Mouse (Mus musculus): ENCODE results near the gene Slc38a4. TPM values are rescaled to one million over a fixed set of nuclear protein-coding genes. Genes with fewer than 3 reads are reported as not detected.

Slc38a4 gene
- total and polyA plus RNA-seq, 3 experiments = 0.13 to 0.51 (median 0.17) TPM

DNA sequence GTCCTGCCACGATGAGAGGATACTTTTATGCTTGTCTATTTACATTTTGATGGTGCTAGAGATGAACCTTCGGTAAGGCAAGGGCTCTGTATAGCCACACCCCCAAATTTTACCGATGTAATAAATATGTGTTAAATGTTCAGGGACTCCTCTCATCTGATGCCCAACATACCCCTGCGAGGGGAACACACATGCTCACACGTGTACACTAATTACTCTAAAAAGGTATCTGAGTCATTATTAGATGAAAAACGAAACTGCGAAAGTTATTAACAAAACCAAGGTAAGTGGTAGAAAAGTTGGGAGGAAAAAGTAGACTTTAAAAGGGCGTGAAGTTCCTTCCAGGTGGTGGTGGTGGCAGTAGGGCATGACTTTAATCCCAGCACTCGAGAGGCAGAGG lies 38.6 kb downstream of the Slc38a4 start:
- no peak for DNase-seq (ENCODE audit: extremely low read depth)
- TF ChIP-seq E2F4 (IDR thresholded peaks at IDR 0.05; ENCODE audit: insufficient replicate concordance, low read depth, low read length) (no peak), IRF4 (IDR thresholded peaks at IDR 0.05; ENCODE audit: low read depth, low read length) (no peak), ZC3H11A (IDR thresholded peaks at IDR 0.05; ENCODE audit: low read depth, low read length) (no peak), BHLHE40 (IDR thresholded peaks at IDR 0.05; ENCODE audit: low read depth, low read length) (peak; percentile 53; the same call in 1 of the 2 replicates), RCOR1 (conservative IDR thresholded peaks at IDR 0.05; ENCODE audit: low read depth, low read length) (no peak), MAX (IDR thresholded peaks at IDR 0.05; ENCODE audit: low read length) (peak; percentile 42; the same call in 1 of the 2 replicates), KAT2A (IDR thresholded peaks at IDR 0.05; ENCODE audit: insufficient replicate concordance, low read length) (no peak), UBTF (IDR thresholded peaks at IDR 0.05; ENCODE audit: low read depth, low read length) (no peak), HCFC1 (IDR thresholded peaks at IDR 0.05; ENCODE audit: low read depth, low read length) (no peak), ZKSCAN1 (IDR thresholded peaks at IDR 0.05; ENCODE audit: borderline replicate concordance, low read depth, low read length) (no peak), ZMIZ1 (IDR thresholded peaks at IDR 0.05; ENCODE audit: low read depth, low read length) (no peak)
- H3K4me2 ChIP-seq (ENCODE audit: insufficient read depth, low read depth, poor library complexity, severe bottlenecking) = peak overlapping the region; percentile 69
- no peaks in the 10 kb centered on the region for H3K4me1 ChIP-seq (ENCODE audit: control insufficient read depth in 1 of 2, insufficient read depth in 2 of 2)
- H3K9ac ChIP-seq (ENCODE audit: insufficient read depth, low read depth) = 0 out of 2 replicates have a peak overlapping the region, but pooled peaks have one; percentile 16
- no peaks in the 10 kb centered on the region for H3K9me3 ChIP-seq (replicated peaks; ENCODE audit: low read length)
- no peak overlapping the region for H3K4me3 ChIP-seq (replicated peaks in 1 of 3; ENCODE audit: low read depth in 2 of 3, low read length in 2 of 3, poor library complexity in 1 of 3)
- in situ Hi-C loops (cut with MboI; ENCODE audit: low pct_ligation_motif_present, low pct_unique_long_range_greater_than_20kb, low sequenced_read_pairs) = no loop called here
- H3K36me3 ChIP-seq (replicated peaks in 1 of 2; ENCODE audit: control insufficient read depth in 1 of 2, insufficient read depth in 1 of 2, low read length in 1 of 2) = no peaks in the 10 kb centered on the region
- H3K79me2 ChIP-seq (replicated peaks; ENCODE audit: control insufficient read depth, extremely low read depth, insufficient read depth, poor library complexity, severe bottlenecking) = no peaks in the 10 kb centered on the region
- dilution Hi-C loops (cut with MboI; ENCODE audit: extremely low pct_ligation_motif_present, extremely low pct_unique_long_range_greater_than_20kb, low sequenced_read_pairs) = no loop called here
- no peaks in the 10 kb centered on the region for H3K27me3 ChIP-seq (replicated peaks)
- H3K27ac ChIP-seq (ENCODE audit: insufficient read depth, low read depth) = no peak overlapping the region

DNA sequence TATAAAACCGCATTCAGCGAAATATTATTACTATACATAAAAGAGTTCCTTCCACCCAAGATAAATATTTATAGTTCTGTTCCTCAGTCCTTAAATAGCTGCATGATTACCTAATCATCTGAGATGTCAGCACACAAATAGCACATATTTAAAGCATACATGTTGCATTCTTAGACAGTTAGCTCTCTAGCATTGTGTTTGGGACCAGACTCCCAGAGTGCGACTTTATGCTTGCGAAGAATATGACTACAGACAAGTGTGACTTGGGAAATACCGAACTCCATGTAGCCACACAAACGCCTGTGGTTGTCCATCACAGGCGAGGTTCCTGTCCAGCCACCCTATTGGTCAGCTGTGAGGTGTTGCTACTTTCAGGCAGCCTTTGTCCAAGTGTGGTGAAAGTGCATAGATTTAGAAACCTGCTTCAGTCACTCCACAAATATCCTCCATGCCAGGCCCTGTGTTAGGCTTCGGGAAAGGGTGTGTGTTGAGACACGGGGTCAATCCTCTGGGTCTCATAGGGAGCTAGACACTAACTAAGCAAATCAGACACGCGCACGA lies 40.6 kb downstream of the Slc38a4 start:
- Histone ChIP-seq H3K27me3 (replicated peaks) (no peaks in the 10 kb centered on the region), H3K27ac (ENCODE audit: insufficient read depth, low read depth) (no peak overlapping the region), H3K9ac (ENCODE audit: insufficient read depth, low read depth) (no peak overlapping the region), H3K4me2 (ENCODE audit: insufficient read depth, low read depth, poor library complexity, severe bottlenecking) (no peak overlapping the region), H3K4me3 (replicated peaks in 1 of 3; ENCODE audit: low read depth in 2 of 3, low read length in 2 of 3, poor library complexity in 1 of 3) (no peak overlapping the region), H3K79me2 (replicated peaks; ENCODE audit: control insufficient read depth, extremely low read depth, insufficient read depth, poor library complexity, severe bottlenecking) (no peaks in the 10 kb centered on the region), H3K9me3 (replicated peaks; ENCODE audit: low read length) (no peaks in the 10 kb centered on the region), H3K36me3 (replicated peaks in 1 of 2; ENCODE audit: control insufficient read depth in 1 of 2, insufficient read depth in 1 of 2, low read length in 1 of 2) (no peaks in the 10 kb centered on the region), H3K4me1 (ENCODE audit: control insufficient read depth in 1 of 2, insufficient read depth in 2 of 2) (no peaks in the 10 kb centered on the region)
- in situ Hi-C loops (cut with MboI; ENCODE audit: low pct_ligation_motif_present, low pct_unique_long_range_greater_than_20kb, low sequenced_read_pairs) = no loop called here
- no peak for DNase-seq (ENCODE audit: extremely low read depth)
- no peak for TF ChIP-seq MEF2A (IDR thresholded peaks at IDR 0.05; ENCODE audit: borderline replicate concordance, low read depth, low read length)
- TF ChIP-seq ZNF384 (IDR thresholded peaks at IDR 0.05; ENCODE audit: low read depth, low read length) = no peak
- no peak for TF ChIP-seq ZMIZ1 (IDR thresholded peaks at IDR 0.05; ENCODE audit: low read depth, low read length)
- TF ChIP-seq GABPA (IDR thresholded peaks at IDR 0.05; ENCODE audit: insufficient replicate concordance, low read depth, low read length) = no peak
- no peak for TF ChIP-seq JUND (conservative IDR thresholded peaks at IDR 0.05; ENCODE audit: low read depth, low read length)
- no peak for TF ChIP-seq MYC (IDR thresholded peaks at IDR 0.05; ENCODE audit: low read depth, low read length)
- dilution Hi-C loops (cut with MboI; ENCODE audit: extremely low pct_ligation_motif_present, extremely low pct_unique_long_range_greater_than_20kb, low sequenced_read_pairs) = no loop called here
